Mouse (Mus musculus): ENCODE data around the gene Bnip2.
"Not testable (repeated sequence)": the region's sequence is repeated elsewhere in the genome, so short reads cannot be mapped to it uniquely, and the experiment has no call there.

The Bnip2 gene

DNA sequence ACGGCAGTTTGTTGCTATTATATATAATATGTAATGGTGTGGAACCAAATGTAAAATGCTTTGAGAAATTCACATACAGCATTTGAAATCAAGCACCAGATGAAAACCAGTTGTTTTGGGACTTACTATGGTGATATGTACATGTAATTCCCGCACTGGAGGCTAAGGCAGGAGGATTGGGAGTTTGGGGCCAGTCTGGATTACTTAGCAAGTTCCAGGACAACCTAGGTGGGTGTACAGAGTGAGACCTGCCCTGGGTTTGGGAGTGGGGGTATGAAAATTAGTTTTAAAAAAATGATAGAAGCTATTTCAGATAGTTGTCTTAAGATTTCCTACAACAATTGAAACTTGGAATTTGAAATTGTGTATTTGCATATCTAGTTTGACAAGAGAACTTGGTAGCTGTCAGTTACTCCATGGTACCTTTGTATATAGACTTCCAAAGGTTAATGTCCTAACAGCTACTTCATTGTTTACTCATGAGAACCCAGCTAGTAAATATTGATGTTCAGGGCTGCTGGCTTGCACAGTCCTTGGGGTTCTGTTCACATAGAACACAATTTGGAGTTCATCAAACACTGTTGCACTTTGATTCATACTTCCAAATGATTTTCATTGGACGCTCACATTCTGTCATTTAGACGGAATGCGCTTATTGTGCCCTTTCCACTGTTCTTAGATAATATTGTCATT is 21.7 kb downstream of the Bnip2 start:
- no peak for DNase-seq (ENCODE audit: low read depth, low spot score)

DNA sequence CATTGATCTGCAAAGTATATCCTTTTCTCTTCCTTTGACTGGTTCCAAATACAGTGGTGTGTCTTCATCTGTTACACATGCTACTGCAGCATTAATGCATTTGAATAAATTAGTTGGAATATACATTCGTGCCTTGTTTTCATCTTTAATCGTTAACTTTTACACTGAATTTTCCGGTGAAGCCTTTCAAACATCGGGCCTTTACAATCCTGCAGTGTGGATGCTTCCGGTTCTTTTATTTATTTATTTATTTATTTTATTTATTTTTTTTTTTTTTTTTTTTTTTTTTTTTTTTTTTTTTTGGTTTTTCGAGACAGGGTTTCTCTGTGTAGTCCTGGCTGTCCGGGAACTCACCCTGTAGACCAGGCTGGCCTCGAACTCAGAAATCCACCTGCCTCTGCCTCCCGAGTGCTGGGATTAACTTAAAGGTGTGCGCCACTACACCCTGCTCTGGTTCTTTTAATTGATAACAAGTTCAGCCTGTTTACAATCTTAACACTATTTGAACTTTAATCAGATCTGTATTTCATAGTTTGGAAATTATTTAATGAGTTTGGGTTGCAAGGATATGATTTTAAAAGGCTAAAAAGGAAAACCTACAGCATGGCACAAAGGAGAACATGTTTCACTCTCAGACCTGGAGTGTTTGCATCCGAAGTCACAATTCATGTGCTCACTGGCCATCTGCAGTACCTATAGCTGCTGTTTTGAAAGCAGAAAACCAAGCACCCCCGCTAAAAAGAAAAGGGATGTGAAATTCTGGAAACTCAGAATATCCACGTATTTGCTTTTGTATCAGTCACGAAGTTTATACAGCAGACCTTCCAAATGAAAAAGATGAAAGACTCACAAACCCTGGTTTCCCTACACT is 22.5 kb downstream of the Bnip2 start:
- DNase-seq (ENCODE audit: low read depth, low spot score) = no peak

DNA sequence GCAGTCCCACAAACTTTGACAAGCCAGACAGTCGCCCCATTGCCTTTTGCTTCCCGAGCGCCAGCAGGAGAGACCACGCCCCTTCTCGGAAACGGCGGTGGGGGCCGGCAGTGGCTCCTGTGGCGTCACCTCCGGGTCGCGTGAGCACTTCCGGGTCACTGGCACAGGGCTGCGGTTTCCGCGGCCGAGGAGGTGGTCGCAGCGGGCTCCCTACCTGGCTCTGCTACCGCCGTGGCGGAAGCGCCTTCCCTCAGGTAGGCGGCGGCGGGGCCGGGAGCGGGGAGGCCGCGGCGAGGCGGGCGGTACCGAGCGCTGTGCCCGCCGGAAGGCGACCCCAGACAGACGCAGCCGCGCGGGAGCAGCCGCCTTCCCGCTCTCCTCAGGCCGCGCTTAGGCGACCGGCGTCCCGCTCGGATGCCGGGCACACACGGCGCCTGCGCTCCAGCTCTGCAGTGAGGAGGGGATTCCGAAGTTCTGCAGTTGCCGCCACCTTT is 23.2 kb downstream of the Bnip2 start, which contains the start of gene Gtf2a2:
TSS of gene Gtf2a2 (plus strand) at position 143 of the 494 bp plus-strand sequence.
- DNase-seq (ENCODE audit: low read depth, low spot score) = peak; percentile 96

GRCm38 (mm10) chr9:70015632-70016031 is 26.4 kb downstream of the Bnip2 start:
- DNase-seq (ENCODE audit: low read depth, low spot score) = no peak

GRCm38 (mm10) chr9:70018879-70019278 is 29.6 kb downstream of the Bnip2 start:
- DNase-seq (ENCODE audit: low read depth, low spot score) = peak; percentile 62

GRCm38 (mm10) chr9:70021610-70022009 is 32.3 kb downstream of the Bnip2 start:
- DNase-seq (ENCODE audit: low read depth, low spot score) = no peak

GRCm38 (mm10) chr9:70022083-70022482 is 32.8 kb downstream of the Bnip2 start:
- DNase-seq (ENCODE audit: low read depth, low spot score) = no peak

DNA sequence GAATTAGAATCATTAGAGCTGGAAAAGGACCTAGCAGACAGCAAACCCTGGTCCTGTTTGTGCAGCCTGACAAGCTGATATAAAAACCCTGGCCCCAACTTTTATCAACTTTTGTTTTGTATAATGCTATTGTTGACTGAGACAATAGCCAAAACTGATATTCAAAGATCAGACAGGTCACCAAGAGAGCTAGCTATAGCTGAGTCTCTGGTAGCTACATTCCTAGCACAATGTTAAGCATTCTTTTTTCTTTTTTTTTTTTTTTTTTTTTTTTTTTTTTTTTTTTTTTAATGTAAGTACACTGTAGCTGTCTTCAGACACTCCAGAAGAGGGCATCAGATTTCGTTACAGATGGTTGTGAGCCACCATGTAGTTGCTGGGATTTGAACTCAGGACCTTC is 34.3 kb downstream of the Bnip2 start:
- not testable (repeated sequence) for DNase-seq (ENCODE audit: low read depth, low spot score)

GRCm38 (mm10) chr9:70024648-70025047 is 35.4 kb downstream of the Bnip2 start:
- DNase-seq (ENCODE audit: low read depth, low spot score) = no peak

GRCm38 (mm10) chr9:70025365-70026012 is 36.2 kb downstream of the Bnip2 start:
- DNase-seq (ENCODE audit: low read depth, low spot score) = no peak

- no peak for DNase-seq (ENCODE audit: low read depth, low spot score)
Observed at GRCm38 (mm10) chr9:70032167-70032566, 42.9 kb downstream of the Bnip2 start.

GRCm38 (mm10) chr9:70033056-70033455 is 43.8 kb downstream of the Bnip2 start:
- DNase-seq (ENCODE audit: low read depth, low spot score) = no peak

- no peak for DNase-seq (ENCODE audit: low read depth, low spot score)
Observed at GRCm38 (mm10) chr9:70034702-70035101, 45.4 kb downstream of the Bnip2 start.

GRCm38 (mm10) chr9:70036646-70037045 is 47.4 kb downstream of the Bnip2 start:
- peak; percentile 19 for DNase-seq (ENCODE audit: low read depth, low spot score)

GRCm38 (mm10) chr9:70037988-70038387 is 48.7 kb downstream of the Bnip2 start, which contains the start of gene Gcnt3:
TSS of gene Gcnt3 (minus strand) at chr9:70038088.
- no peak for DNase-seq (ENCODE audit: low read depth, low spot score)

GRCm38 (mm10) chr9:70039597-70040385 is 50.5 kb downstream of the Bnip2 start:
- peak; percentile 58 for DNase-seq (ENCODE audit: low read depth, low spot score)

GRCm38 (mm10) chr9:70040570-70040969 is 51.3 kb downstream of the Bnip2 start:
- peak; percentile 20 for DNase-seq (ENCODE audit: low read depth, low spot score)

DNA sequence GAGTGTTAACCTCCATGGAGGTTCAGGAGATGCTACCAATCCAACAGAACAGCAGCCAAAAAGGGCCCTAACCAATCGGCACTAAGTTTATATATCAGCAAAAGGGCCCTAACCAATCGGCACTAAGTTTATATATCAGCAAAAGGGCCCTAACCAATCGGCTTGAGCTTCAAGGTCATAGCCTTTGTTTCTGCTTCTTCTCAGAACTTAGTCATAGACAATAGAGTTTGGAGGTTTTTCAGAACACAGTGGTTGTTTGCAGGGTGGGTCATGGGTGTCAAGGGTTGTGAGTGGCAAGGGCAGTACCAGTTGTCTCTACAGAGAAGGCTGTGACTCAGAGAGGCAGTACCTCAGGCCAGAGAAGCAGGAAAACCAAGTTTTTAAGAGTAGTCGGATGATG is 52.9 kb downstream of the Bnip2 start:
- no peak for DNase-seq (ENCODE audit: low read depth, low spot score)

- DNase-seq (ENCODE audit: low read depth, low spot score) = no peak
Observed at GRCm38 (mm10) chr9:70042935-70043334, 53.7 kb downstream of the Bnip2 start.

DNA sequence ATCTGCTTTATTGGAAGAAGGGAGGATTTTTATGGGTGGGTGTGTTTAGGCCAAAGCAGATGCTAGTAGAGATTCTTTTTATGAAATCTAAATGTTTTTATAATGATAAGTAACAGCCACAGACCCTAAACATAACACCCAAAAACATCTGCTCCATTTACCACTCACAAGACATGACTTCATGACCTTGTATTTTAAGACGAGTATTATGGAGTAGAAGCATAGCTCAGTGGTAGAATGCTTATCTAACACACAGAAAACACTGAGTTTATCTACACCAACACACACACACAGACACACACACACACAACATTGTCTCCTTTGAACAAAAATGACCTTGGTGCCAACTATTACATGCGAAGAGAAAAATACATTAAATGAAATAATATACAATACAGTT is 55.6 kb downstream of the Bnip2 start:
- no peak for DNase-seq (ENCODE audit: low read depth, low spot score)

DNA sequence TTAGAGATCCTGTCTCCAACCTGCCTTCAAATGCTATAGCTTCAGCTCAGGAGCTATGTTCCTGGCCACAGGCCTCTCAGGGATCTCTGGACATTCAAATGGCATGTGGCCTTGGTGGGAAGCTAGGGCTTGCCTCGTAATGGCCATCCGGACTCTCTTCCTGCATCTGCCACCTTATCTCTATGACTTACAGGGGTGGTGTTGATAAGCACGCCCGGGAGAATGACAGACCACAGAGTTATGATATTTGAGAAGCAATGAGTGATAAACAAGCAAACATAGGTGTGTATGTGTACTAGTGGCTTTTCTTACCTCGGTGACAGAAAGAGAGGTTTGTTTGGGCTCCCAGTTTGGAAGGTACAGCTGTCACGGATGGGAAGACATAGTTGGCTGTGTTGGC is 57.0 kb downstream of the Bnip2 start:
- no peak for DNase-seq (ENCODE audit: low read depth, low spot score)

Measured in CD4-positive, CD25-positive, alpha-beta regulatory T cell, adult 2 months (primary cell).